Mouse (Mus musculus) C2C12 (cell line): Measurements from ENCODE around the gene Swi5.

ENCODE experiments used
- CTCF ChIP-seq: IDR thresholded peaks from one replicate; pipeline ENCODE4 v1.5.1; 2011; ENCODE audit not compliant: control insufficient read depth, insufficient read depth, insufficient read length
- MAX ChIP-seq: IDR thresholded peaks from one replicate; pipeline ENCODE4 v1.6.1; 2011; ENCODE audit warnings: mild to moderate bottlenecking, control low read depth
- MYOD1 ChIP-seq: IDR thresholded peaks from one replicate; pipeline ENCODE4 v1.6.1; 2011; ENCODE audit warnings: low read depth; ENCODE audit not compliant: control insufficient read depth, insufficient read length
- MYOG ChIP-seq: IDR thresholded peaks from one replicate; pipeline ENCODE4 v1.6.1; 2011; ENCODE audit not compliant: control insufficient read depth, insufficient read length; ENCODE audit errors: extremely low read depth
- USF1 ChIP-seq: IDR thresholded peaks from one replicate; pipeline ENCODE4 v1.6.1; 2011; ENCODE audit warnings: low read depth, mild to moderate bottlenecking, control low read depth, moderate library complexity

GRCm38 (mm10) chr2:32305668-32306067, 17.8 kb upstream of the Swi5 start:
- TF ChIP-seq MAX (no peak), CTCF (no peak), MYOG (no peak), MYOD1 (no peak), USF1 (no peak)
